Mouse (Mus musculus) neural tube, embryonic 14.5 days (tissue): Measurements from ENCODE around the gene Apol8. TPM values are rescaled to one million over a fixed set of nuclear protein-coding genes. Genes with fewer than 3 reads are reported as not detected.
"Not testable (repeated sequence)": the region's sequence is repeated elsewhere in the genome, so short reads cannot be mapped to it uniquely, and the experiment has no call there.

Experiments
- ATAC-seq: fragments of 200-750 bp; cut with Nextera tagmentation; 2 replicates; pipeline ENCODE4 v1.8.0; 2017; ENCODE audit warnings: low read depth, mild to moderate bottlenecking, moderate TSS enrichment, moderate library complexity
- H3K27ac ChIP-seq: fragments of 300-500 bp; sonication (generic); 2 replicates; pipeline ENCODE4 v1.5.1; 2014; ENCODE audit warnings: low read depth, mild to moderate bottlenecking, control low read depth, low read length, moderate library complexity, mixed read lengths
- H3K27me3 ChIP-seq: fragments of 300-500 bp; sonication (generic); 2 replicates; pipeline ENCODE4 v1.6.1; 2014; ENCODE audit warnings: low read length; ENCODE audit not compliant: control insufficient read depth, insufficient read depth
- H3K36me3 ChIP-seq: fragments of 300-500 bp; sonication (generic); 2 replicates; pipeline ENCODE4 v1.6.1; 2014; ENCODE audit warnings: low read length, mixed read lengths; ENCODE audit not compliant: control insufficient read depth, insufficient read depth
- H3K4me1 ChIP-seq: fragments of 300-500 bp; sonication (generic); 2 replicates; pipeline ENCODE4 v1.6.1; 2014; ENCODE audit warnings: low read length; ENCODE audit not compliant: control insufficient read depth, insufficient read depth
- H3K4me2 ChIP-seq: fragments of 300-500 bp; sonication (generic); 2 replicates; pipeline ENCODE4 v1.6.1; 2014; ENCODE audit warnings: mild to moderate bottlenecking, low read depth, low read length, control low read depth
- H3K4me3 ChIP-seq: fragments of 300-500 bp; sonication (generic); 2 replicates; pipeline ENCODE4 v1.5.1; 2014; ENCODE audit warnings: low read depth, low read length, control low read depth, mixed read lengths
- H3K9ac ChIP-seq: fragments of 300-500 bp; sonication (generic); replicated peaks from 2 replicates; pipeline ENCODE4 v1.6.1; 2014; ENCODE audit warnings: low read depth, mild to moderate bottlenecking, control low read depth, low read length, mixed read lengths
- H3K9me3 ChIP-seq: fragments of 300-500 bp; sonication (generic); 2 replicates; pipeline ENCODE4 v1.6.1; 2016; ENCODE audit warnings: low read length; ENCODE audit not compliant: control insufficient read depth
- WGBS: fragments of 180-500 bp; shearing (Covaris S2); extraction: QIAGEN DNeasy Blood & Tissue Kit; methylation state at CpG from one replicate; pipeline ENCODE4 v1.1.7; 2014; 5-methylcytosine and 5-hydroxymethylcytosine counted together
- polyA plus RNA-seq: library from polyadenylated mRNA; unstranded; fragments of >200 nt; fragmentation: Nextera tagmentation; extraction: Ambion mirVana; gene quantifications from 2 replicates; pipeline ENCODE4 v1.2.1, GENCODE M21; 2014

The Apol8 gene
- polyA plus RNA-seq, 1 experiment from 2014 or later, result 0.07 TPM

DNA sequence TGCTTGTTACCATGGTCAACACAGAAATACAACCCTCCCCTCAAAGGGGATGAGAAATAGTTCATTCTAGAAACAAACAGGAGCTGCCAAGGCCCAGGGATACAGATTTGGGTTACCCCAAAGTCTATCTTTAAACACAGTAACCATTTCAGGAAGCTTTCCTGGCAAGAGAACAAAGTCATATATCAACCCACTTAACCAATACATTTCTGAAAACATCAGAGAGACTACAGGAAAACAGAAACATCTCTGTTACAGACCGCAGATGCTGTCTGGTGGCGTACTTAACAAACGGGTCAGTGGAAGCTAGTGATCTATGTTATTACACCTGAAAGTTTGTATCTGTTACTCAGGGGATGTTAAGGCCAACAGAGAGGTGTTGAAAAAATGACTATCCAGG, 51.5 kb downstream of the Apol8 start:
- not testable (repeated sequence) for H3K27ac ChIP-seq, H3K27me3 ChIP-seq, H3K9ac ChIP-seq, ATAC-seq, H3K36me3 ChIP-seq, H3K9me3 ChIP-seq, H3K4me2 ChIP-seq, H3K4me3 ChIP-seq, H3K4me1 ChIP-seq
- WGBS, result 92% methylated on average over 3 of the region's 3 CpGs

DNA sequence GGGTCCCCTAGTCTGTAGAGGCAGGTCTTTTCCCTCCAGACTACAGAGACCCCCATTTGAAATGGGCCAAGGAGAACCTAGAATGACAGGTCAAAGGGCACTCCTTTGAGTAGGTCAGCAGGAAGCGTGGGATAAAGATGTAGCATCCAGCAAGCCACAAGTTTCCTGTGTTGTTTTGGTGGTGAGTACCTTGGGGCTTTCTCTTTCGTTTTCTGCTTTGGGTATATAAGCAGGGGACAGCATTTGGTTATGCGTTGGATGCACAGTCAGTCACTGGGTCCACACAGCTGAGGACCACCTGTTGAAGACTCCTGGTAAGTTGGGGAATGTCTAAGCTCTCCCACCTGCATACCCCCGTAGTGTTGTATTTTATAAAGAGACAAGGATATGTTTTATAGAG, 58.1 kb downstream of the Apol8 start, which contains the start of gene Apol7e:
Gene Apol7e (plus strand): TSS at position 202 of the 400 bp plus-strand sequence.
- ATAC-seq, H3K4me2 ChIP-seq, H3K4me3 ChIP-seq, H3K9me3 ChIP-seq, H3K36me3 ChIP-seq, H3K4me1 ChIP-seq, H3K9ac ChIP-seq, H3K27ac ChIP-seq, H3K27me3 ChIP-seq: not testable (repeated sequence)
- WGBS, result 83% methylated on average over 4 of the region's 4 CpGs

Other genes with a start within 250 kb of the Apol8 start
- not detected in 2 replicates for gene Apol11a, start 248.7 kb downstream of the Apol8 start, polyA plus RNA-seq
- not detected in 2 replicates for gene Apol7c, start 223.7 kb downstream of the Apol8 start, polyA plus RNA-seq
- not detected in 2 replicates for gene 1700025B11Rik, start 195.1 kb downstream of the Apol8 start, polyA plus RNA-seq
- gene Apol10b, start 160.9 kb downstream of the Apol8 start, polyA plus RNA-seq, result not detected in 2 replicates
- not detected in 2 replicates for gene Gm36245, start 157.7 kb downstream of the Apol8 start, polyA plus RNA-seq
- gene Apol11b, start 113.7 kb downstream of the Apol8 start, polyA plus RNA-seq, result not detected in 2 replicates
- gene Apol7e, start 58.1 kb downstream of the Apol8 start, polyA plus RNA-seq, result not detected in 2 replicates
- 0.16 TPM in 1 of 2 replicates, not detected in the other for gene Apol9b, start 28.0 kb downstream of the Apol8 start, polyA plus RNA-seq
- gene Myh9, start 85.2 kb upstream of the Apol8 start, polyA plus RNA-seq, result 9.5 and 13.8 TPM in 2 replicates
- 208 and 212 TPM in 2 replicates for gene Txn2, start 172.0 kb upstream of the Apol8 start, polyA plus RNA-seq
- gene Foxred2, start 199.7 kb upstream of the Apol8 start, polyA plus RNA-seq, result 9.0 and 11.2 TPM in 2 replicates
- gene Eif3d, start 213.8 kb upstream of the Apol8 start, polyA plus RNA-seq, result 177 TPM in 2 replicates